Mouse (Mus musculus) heart, embryonic 14.5 days (tissue): Measurements from ENCODE around the gene Lin9. TPM values are rescaled to one million over a fixed set of nuclear protein-coding genes. Genes with fewer than 3 reads are reported as not detected.
"Not testable (repeated sequence)": the region's sequence is repeated elsewhere in the genome, so short reads cannot be mapped to it uniquely, and the experiment has no call there.

Experiments used
- ATAC-seq: fragments of 200-750 bp; cut with Nextera tagmentation; 2 replicates; pipeline ENCODE4 v1.8.0; 2017; ENCODE audit warnings: low read depth, moderate TSS enrichment; ENCODE audit not compliant: insufficient number of reproducible peaks, insufficient read depth, low FRiP score
- H3K27ac ChIP-seq, 2 experiments: fragments of 200-500 bp in 1 of 2; fragments of 300-500 bp in 1 of 2; sonication (generic) in 1 of 2; replicated peaks in 1 of 2; 2 replicates each; pipeline ENCODE4 v1.5.1; 2012 to 2014; ENCODE audit warnings: low read depth in 2 of 2, low read length in 2 of 2, control low read depth in 1 of 2, mild to moderate bottlenecking in 1 of 2, mixed read lengths in 1 of 2; ENCODE audit not compliant: control insufficient read depth in 1 of 2, insufficient read depth in 1 of 2
- H3K27me3 ChIP-seq: fragments of 300-500 bp; sonication (generic); 2 replicates; pipeline ENCODE4 v1.6.1; 2014; ENCODE audit warnings: mild to moderate bottlenecking, low read length, control low read depth; ENCODE audit not compliant: control insufficient read depth, insufficient read depth
- H3K36me3 ChIP-seq: fragments of 300-500 bp; sonication (generic); 2 replicates; pipeline ENCODE4 v1.6.1; 2014; ENCODE audit warnings: mild to moderate bottlenecking, control low read depth, low read length, mixed read lengths; ENCODE audit not compliant: control insufficient read depth, insufficient read depth
- H3K4me1 ChIP-seq, 2 experiments: fragments of 200-500 bp in 1 of 2; fragments of 300-500 bp in 1 of 2; sonication (generic) in 1 of 2; 2 replicates each; pipeline ENCODE4 v1.6.1; 2012 to 2014; ENCODE audit warnings: low read length in 2 of 2, control low read depth in 1 of 2, mixed read lengths in 1 of 2; ENCODE audit not compliant: control insufficient read depth in 2 of 2, insufficient read depth in 2 of 2
- H3K4me2 ChIP-seq: fragments of 300-500 bp; sonication (generic); 2 replicates; pipeline ENCODE4 v1.6.1; 2014; ENCODE audit warnings: mild to moderate bottlenecking, low read length
- H3K4me3 ChIP-seq, 2 experiments: fragments of 200-500 bp in 1 of 2; fragments of 300-500 bp in 1 of 2; sonication (generic) in 1 of 2; 2 replicates each; pipeline ENCODE4 v1.5.1; 2012 to 2014; ENCODE audit warnings: low read length in 2 of 2, mild to moderate bottlenecking in 2 of 2, control low read depth in 1 of 2, low read depth in 1 of 2, moderate library complexity in 1 of 2; ENCODE audit not compliant: control insufficient read depth in 1 of 2, insufficient read depth in 1 of 2
- H3K9ac ChIP-seq: fragments of 300-500 bp; sonication (generic); 2 replicates; pipeline ENCODE4 v1.6.1; 2014; ENCODE audit warnings: mild to moderate bottlenecking, low read length
- H3K9me3 ChIP-seq: fragments of 300-500 bp; sonication (generic); 2 replicates; pipeline ENCODE4 v1.6.1; 2016; ENCODE audit warnings: low read length, control low read depth; ENCODE audit not compliant: control insufficient read depth
- WGBS: fragments of 180-500 bp; shearing (Covaris S2); extraction: QIAGEN DNeasy Blood & Tissue Kit; methylation state at CpG from one replicate; pipeline ENCODE4 v1.1.7; 2014; 5-methylcytosine and 5-hydroxymethylcytosine counted together
- polyA plus RNA-seq: library from polyadenylated mRNA; unstranded; fragments of >200 nt; fragmentation: Nextera tagmentation; extraction: Ambion mirVana; gene quantifications from 2 replicates; pipeline ENCODE4 v1.2.1, GENCODE M21; 2014

Lin9 gene
- polyA plus RNA-seq, 1 experiment from 2014 or later: 13.8 TPM

DNA sequence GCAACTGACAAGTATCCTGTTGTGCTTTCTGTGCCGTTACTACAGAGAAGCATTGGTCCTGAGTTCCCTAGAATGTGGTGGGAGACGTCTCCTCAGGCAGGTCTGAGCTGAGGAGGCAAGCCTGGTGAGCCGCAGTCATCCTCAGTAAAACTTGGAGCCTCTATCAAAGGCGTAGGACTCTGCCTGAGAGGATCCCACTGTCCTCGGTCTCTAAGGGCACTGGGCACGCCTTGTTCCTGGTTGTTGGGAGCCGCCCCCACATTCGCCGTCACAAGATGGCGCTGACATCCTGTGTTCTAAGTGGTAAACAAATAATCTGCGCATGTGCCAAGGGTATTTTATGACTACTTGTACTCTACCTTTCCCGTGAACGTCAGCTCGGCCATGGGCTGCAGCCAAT is 29.1 kb upstream of the Lin9 start:
- H3K4me3 ChIP-seq, H3K36me3 ChIP-seq, H3K4me2 ChIP-seq, ATAC-seq, H3K4me1 ChIP-seq, H3K9ac ChIP-seq, H3K27ac ChIP-seq, H3K27me3 ChIP-seq, H3K9me3 ChIP-seq: not testable (repeated sequence)
- 93% methylated on average over 10 of the region's 14 CpGs for WGBS

DNA sequence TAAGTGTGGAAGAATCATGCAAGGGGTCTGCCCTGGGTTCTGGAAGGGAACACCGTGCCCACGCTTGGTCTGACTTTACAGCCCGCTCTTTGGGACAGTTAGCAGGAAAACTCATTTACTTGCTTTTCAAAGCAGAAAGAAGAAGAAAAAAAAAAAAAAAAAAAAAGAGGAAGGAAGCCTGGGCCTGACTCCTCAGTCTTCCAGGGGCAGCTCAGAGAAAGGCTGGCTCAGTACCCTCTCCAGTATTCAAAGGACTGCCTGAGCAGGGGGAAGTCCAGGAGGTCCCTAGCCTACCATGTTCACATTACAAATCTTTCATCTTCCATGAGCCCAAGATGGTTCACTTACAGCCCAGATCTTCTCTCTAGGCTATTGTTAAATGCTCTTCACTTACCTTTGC is 24.2 kb upstream of the Lin9 start:
- H3K4me2 ChIP-seq: no peak overlapping the region
- 87% methylated on average over 3 of the region's 3 CpGs for WGBS
- H3K9me3 ChIP-seq: 0 out of 2 replicates have a peak, but pooled peaks cover 2% of the 10 kb centered on the region
- H3K4me3 ChIP-seq: no peak overlapping the region
- no peak overlapping the region for H3K9ac ChIP-seq
- H3K27ac ChIP-seq: no peak overlapping the region
- no peaks in the 10 kb centered on the region for H3K27me3 ChIP-seq
- no peak for ATAC-seq
- no peaks in the 10 kb centered on the region for H3K4me1 ChIP-seq
- H3K36me3 ChIP-seq: no peaks in the 10 kb centered on the region

DNA sequence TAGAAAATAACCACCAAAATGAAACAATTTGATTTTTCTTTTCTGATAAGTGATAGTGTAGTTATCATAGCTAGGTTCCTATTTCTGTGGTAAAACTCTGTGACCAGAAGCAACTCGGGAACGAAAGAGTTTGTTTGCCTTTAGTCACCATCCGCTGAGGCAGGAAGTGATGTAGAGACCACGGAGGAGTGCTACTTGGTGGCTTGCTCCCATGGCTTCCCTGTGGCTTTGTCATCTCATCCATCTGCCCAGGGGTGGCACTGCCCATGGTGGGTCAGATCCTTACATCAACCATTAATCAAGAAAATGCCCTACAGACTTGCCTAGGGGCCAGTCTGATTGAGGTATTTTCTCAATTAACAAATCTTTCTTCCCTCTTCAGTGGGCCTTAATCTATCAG is 18.6 kb upstream of the Lin9 start:
- Histone ChIP-seq H3K9ac (no peak overlapping the region), H3K36me3 (no peaks in the 10 kb centered on the region), H3K27ac (no peak overlapping the region), H3K4me3 (no peak overlapping the region), H3K27me3 (no peaks in the 10 kb centered on the region), H3K4me2 (no peak overlapping the region), H3K4me1 (peaks cover 3 to 8% of the 10 kb centered on the region in 2 experiments; a peak in 3 of 4 replicates), H3K9me3 (peaks cover 6% of the 10 kb centered on the region; the same call in 1 of the 2 replicates)
- no peak for ATAC-seq
- WGBS: 86% methylated on average over 4 of the region's 4 CpGs

DNA sequence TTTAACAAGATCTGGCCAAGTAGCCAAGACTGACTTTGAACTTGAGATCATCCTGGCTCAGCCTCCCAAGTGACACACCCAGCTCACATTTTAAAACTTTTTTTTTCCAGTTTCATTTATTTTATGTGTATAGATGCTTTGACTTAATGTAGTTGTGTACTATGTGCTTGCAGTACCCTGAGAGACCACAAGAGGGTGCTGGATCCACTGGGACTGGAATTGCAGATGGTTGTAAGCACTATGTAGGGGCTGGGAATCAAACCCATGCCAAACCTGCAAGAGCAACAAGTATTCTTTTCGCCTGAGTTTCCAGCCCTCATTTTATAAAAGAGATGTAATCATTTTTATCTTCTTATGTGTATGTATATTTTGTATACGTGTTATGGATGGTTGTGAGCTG is 17.0 kb upstream of the Lin9 start:
- H3K9me3 ChIP-seq: peaks cover 6% of the 10 kb centered on the region; the same call in 1 of the 2 replicates
- H3K9ac ChIP-seq: no peak overlapping the region
- H3K4me3 ChIP-seq: no peak overlapping the region
- H3K4me2 ChIP-seq: no peak overlapping the region
- no peaks in the 10 kb centered on the region for H3K36me3 ChIP-seq
- no peak for ATAC-seq
- no peak overlapping the region for H3K27ac ChIP-seq
- 93% methylated on average over 2 of the region's 2 CpGs for WGBS
- no peaks in the 10 kb centered on the region for H3K27me3 ChIP-seq
- peaks cover 5 to 10% of the 10 kb centered on the region in 2 experiments; a peak in 3 of 4 replicates for H3K4me1 ChIP-seq

DNA sequence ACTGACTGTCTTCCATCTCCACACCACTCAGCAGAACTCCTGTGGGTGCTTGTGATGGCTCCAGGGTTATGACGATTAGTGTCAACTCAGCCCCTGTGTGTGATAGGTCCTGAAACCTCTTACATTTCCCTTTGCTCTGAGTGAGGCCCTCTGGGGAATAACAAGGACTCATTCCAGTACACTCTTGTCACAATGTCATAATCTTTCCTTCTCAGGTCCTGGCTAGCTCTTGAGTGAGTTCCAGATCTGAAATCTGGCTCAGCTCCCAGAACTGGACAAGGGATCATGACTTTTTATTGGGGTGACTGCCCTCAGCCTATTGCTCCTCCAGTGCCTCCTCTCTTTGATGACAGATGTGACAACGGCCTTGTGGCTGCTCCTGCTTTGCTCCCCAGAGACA is 14.8 kb upstream of the Lin9 start:
- Histone ChIP-seq H3K4me3 (no peak overlapping the region), H3K9ac (no peak overlapping the region), H3K4me2 (no peak overlapping the region), H3K4me1 (peaks cover 5 to 10% of the 10 kb centered on the region in 2 experiments; a peak in 3 of 4 replicates), H3K27me3 (no peaks in the 10 kb centered on the region), H3K9me3 (peaks cover 6% of the 10 kb centered on the region; the same call in 1 of the 2 replicates), H3K27ac (peak overlapping the region; percentile 79 to 86), H3K36me3 (no peaks in the 10 kb centered on the region)
- 10% methylated on average over 2 of the region's 2 CpGs for WGBS
- peak; percentile 86 for ATAC-seq

DNA sequence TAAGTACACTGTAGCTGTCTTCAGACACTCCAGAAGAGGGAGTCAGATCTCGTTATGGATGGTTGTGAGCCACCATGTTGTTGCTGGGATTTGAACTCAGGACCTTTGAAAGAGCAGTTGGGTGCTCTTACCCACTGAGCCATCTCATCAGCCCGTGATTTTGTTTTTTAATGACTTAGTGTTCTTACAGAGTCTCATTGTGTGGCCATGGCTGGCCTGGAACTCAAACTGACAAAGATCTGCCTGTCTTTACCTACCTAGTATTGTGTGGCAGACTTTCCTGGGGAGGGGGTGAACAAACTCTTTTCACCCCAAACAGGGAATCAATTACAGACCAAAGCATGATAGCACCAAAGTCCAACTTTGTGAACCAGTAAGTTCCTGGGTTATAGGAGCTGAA is 3.2 kb upstream of the Lin9 start:
- not testable (repeated sequence) for H3K9ac ChIP-seq, H3K27me3 ChIP-seq, ATAC-seq, H3K4me3 ChIP-seq, H3K36me3 ChIP-seq, H3K4me2 ChIP-seq, H3K9me3 ChIP-seq, H3K27ac ChIP-seq
- WGBS: 87% methylated on average over 2 of the region's 2 CpGs
- peaks cover 5 to 20% of the 10 kb centered on the region in 2 experiments for H3K4me1 ChIP-seq

DNA sequence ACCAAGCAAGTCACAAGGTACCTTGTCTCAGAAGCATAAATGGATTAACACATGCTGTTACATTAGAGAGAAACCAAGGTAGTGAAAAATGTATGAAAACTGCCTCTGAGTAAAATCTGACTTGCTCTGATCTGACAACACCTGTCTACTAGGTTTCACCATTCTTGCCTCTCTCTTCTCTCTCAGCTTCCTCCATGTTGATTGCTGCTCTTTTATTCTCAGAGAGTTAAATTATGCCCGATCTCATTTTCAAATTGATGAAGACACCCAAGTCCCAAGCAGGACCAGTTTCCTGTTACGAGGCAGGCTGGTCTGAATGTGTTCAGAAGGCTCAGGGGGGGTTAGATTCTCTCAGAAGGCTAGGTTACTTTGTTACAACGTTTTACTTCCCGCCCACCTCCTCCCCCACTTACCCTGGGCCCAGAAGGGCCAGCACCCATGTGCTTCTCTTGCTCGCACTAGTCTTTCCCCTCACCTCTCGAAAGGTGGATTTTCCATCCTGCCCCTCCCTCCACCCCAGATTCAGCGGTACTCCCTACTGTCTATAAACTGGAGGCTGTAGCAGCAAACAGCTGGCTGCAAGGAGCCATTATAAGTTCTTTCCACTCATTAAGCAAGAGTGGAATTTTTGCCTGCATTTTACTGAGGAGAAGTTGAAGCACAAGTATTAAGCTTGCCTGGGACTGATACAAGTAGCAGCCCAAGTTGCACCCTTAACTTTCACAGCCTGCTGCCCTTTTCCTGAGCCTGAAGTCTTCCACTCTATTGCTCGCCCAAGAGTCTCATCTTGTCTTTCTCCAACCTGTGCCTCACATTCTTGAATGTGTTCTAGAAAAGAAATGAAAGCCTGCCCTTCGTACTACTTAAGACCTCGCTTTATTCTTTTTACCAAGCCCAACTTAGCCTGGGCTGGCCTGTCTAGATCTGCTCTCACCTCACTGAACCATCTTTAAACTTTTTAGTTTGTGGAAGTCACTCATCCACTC is 1.2 kb upstream of the Lin9 start:
- Histone ChIP-seq H3K9ac (peak overlapping the region; percentile 97), H3K4me1 (peaks cover 5 to 20% of the 10 kb centered on the region in 2 experiments), H3K4me3 (peak overlapping the region; percentile 99), H3K27ac (peak overlapping the region; percentile 79 to 94; a peak in 3 of 4 replicates), H3K27me3 (no peaks in the 10 kb centered on the region), H3K36me3 (0 out of 2 replicates have a peak, but pooled peaks cover 5% of the 10 kb centered on the region), H3K9me3 (no peaks in the 10 kb centered on the region), H3K4me2 (peak overlapping the region; percentile 88)
- WGBS: 63% methylated on average over 10 of the region's 10 CpGs
- ATAC-seq: no peak
